Mouse (Mus musculus): ENCODE measurements around the gene Pitx2.

Pitx2 gene

GRCm38 (mm10) chr3:129256766-129257165 lies 57.1 kb downstream of the Pitx2 start:
- no peak for DNase-seq (ENCODE audit: low read depth, low spot score)

DNA sequence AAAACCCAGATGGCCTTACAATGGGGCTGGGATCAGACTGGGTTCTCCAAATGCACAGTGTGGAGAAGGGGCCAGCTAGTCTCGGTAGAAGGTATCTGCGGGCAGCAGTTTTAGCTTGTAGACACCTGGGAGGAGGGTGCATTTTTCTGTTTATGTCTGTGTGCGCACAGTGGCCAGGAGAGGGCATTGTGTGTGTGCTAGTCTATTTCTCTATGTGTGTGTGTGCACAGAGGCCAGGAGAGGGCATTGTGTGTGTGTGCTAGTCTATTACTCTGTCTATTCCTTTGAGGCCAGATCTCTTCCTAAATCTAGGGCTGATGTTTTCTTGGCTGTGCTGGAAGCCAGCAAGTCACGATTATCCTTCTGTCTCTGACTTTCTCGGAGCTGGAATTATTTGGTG lies 58.8 kb downstream of the Pitx2 start:
- no peak for DNase-seq (ENCODE audit: low read depth, low spot score)
